Mouse (Mus musculus): ENCODE results near the gene Fam240b. TPM values are rescaled to one million over a fixed set of nuclear protein-coding genes. Genes with fewer than 3 reads are reported as not detected.
"Not testable (repeated sequence)": the region's sequence is repeated elsewhere in the genome, so short reads cannot be mapped to it uniquely, and the experiment has no call there.

The Fam240b gene
- not detected for total RNA-seq (2021)
- long read RNA-seq, experiment 1 = 0 reads
- long read RNA-seq, experiment 2 = 0 reads

DNA sequence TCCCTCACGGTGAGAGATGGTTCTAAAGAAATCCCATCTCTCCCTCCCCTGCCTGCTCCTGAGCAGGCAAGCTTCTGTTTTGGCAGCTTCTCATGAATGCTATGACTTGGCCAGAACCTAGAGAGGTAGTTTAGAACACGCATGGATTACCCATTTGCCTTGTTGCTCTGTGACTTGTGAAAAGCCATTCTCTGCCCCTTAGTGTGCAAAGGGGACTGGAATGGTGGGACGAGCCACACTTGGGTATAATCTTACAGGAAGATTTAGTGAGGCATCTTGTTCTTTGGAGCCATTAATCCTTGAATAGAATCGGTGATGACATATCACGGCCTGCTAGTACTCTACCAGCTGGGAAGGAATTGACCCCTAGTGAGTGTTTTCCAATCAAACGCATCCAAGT is at the start of gene Fam240b:
TSS of gene Fam240b (minus strand) at position 101 of the 400 bp plus-strand sequence.
- DNase-seq (ENCODE audit: low spot score in 2 of 2) = no peak

GRCm38 (mm10) chr13:64530139-64530538 is 32.5 kb upstream of the Fam240b start:
- DNase-seq (ENCODE audit: low spot score in 2 of 2) = no peak

DNA sequence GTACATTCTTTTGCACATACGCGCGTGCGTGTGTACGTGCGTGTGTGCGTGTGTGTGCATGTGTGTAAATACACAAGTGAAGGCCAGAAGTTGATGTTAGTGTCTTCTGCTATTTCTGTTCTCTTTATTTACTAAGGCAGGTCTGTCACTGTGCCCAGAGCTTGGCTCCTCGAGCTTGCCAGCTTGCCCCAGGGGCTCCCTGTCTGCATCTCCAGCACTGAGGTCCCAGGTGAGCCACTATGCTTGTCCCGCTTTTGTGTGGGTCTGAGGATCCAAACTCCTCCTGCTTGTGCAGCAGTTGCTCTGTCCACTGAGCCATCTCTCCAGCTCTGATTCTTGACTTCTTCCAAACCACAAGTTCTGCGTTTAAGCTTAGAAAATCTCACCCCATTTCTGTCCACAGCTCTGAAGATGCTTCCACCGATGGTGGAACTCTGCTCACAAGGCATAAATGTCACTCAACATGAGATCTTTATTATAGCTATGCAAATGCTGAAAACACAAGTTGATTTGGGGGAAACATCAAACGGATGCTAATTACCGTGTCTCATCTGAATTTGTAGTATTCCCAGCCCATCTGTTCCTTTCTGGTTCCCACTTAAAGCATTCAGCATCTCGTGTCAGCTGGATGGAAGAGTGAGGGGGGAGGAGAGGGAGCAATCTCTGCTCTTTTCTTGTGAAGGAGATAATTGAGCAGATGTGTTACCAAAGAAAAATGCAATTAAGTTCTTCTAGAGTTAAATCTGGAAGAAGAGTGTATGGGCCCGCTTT is 29.1 kb upstream of the Fam240b start:
- DNase-seq (ENCODE audit: low spot score in 2 of 2) = peak in 1 of 2 experiments; percentile 1

- no peak for DNase-seq (ENCODE audit: low spot score in 2 of 2)
These were observed 16.7 kb upstream of the Fam240b start for GRCm38 (mm10) chr13:64514247-64514646.

DNA sequence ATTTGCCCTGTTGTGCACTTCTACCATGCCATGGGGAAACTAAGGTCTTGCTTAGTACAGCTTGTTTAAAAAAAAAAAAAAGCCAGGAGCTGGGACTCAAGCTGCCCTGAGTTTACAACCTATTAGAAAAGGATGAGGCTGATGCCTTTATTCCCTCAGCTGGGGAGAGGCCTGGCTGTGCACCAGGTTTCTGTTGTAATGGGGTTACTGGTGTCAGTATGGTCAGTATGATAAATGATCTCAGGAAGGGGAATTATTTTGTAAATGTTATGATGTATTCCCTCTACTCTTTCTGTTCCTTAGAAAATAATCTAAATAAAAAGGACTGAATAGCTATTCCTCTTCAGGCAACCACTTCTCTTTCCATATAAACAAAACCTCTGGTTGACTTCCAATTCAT is 14.0 kb upstream of the Fam240b start:
- no peak for DNase-seq (ENCODE audit: low spot score in 2 of 2)

GRCm38 (mm10) chr13:64507361-64507760 is 9.8 kb upstream of the Fam240b start:
- no peak for DNase-seq (ENCODE audit: low spot score in 2 of 2)

- no peak for DNase-seq (ENCODE audit: low spot score in 2 of 2)
These were observed 5.2 kb upstream of the Fam240b start for GRCm38 (mm10) chr13:64502833-64503232.

DNA sequence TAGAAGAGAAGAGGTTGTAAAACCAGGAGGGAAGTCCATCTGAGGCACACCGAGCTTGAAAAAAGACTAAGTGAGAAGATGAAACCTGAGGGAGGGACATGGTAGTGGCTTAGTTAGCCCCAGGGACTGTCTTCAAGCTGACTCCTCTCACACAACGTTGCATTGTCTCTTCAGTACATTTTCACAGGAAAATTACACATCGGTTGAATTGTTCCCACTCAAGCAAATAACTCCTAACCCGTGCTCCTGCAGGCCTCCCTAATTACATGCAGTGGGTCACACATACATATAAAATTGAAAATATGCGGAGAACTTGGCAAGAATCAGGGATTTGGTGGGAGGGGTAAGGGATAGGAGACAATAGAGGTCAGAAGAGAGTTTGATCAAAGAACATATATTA is 4.0 kb downstream of the Fam240b start:
- no peak for DNase-seq (ENCODE audit: low spot score in 2 of 2)

DNA sequence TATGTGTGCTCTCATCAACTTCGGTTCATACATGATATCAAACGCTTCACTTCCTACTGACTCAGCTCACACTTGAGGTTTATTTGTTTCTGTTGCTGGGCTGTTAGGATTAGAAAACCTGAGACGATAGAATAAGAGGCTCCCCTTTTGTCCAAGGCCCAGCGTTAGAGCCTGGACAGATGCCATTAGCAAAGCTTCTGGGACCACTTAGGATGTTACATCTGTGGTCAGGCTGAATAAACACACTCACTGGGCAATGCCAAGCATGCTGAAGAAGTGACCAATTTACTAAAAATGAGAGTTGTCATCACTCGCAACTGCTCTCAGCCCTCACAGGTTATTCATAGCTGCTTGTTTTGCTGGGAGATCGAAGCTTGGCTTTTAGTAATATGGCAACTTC is 7.7 kb downstream of the Fam240b start:
- DNase-seq (ENCODE audit: low spot score in 2 of 2) = no peak

DNA sequence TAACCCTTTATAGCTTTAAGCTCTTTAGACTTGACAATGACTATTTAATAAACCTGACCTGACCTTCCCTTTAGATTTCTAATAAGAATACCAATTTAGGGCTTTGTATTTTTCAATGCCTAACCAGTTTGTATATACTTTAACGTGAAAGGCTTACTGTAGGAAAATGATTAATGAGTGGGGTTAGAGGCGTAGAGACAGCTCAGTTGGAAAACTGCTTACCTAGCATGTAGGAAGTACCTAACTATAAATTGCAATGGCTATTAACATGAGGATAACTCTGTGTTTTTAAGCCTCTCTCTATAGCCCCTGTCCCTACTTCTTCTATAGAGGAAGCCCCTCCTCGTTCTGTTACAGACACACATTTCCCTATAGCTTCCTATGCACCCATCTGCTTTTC is 17.6 kb downstream of the Fam240b start:
- DNase-seq (ENCODE audit: low spot score in 2 of 2) = no peak

DNA sequence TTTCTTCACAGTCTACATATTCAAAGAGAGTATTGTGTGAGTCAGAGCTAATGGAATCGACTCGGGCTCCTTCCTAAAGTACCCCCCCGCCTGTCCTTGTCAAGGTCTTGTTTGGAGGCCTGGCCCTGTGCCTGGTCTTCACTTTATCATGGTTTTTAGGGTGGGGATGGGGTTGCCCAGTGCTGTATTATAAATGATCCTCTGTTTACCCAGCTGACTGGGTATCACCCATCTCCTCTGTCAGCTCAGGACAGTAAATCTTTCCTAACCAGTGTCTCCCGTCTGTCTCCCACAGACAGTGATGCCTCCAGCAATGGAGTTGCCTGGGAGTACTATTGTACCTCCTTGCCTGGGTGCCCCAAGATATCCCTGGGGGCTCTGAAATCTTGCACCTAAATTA is 19.6 kb downstream of the Fam240b start:
- no peak for DNase-seq (ENCODE audit: low spot score in 2 of 2)

GRCm38 (mm10) chr13:64467886-64468285 is 29.7 kb downstream of the Fam240b start:
- no peak for DNase-seq (ENCODE audit: low spot score in 2 of 2)

DNA sequence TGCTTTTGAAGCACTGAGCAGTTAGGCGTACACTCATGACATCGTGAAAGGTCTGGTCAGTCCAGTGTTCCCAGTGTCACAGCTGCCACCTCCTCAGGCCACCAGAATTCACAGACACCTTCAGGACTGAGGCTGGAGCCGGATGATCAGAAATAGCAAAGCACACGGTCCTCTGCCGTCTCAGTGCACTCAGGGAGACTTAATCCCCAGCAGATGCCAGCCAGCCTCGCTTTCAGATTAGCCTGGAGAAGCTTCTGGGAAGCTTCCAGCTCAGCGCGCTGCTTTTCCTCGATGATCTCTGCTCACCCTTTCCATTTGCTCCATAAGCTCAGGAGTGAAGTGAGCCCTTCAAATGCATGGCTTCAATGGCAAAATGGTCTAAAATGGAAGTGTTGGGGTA is 32.4 kb downstream of the Fam240b start:
- DNase-seq (ENCODE audit: low spot score in 2 of 2) = no peak

DNA sequence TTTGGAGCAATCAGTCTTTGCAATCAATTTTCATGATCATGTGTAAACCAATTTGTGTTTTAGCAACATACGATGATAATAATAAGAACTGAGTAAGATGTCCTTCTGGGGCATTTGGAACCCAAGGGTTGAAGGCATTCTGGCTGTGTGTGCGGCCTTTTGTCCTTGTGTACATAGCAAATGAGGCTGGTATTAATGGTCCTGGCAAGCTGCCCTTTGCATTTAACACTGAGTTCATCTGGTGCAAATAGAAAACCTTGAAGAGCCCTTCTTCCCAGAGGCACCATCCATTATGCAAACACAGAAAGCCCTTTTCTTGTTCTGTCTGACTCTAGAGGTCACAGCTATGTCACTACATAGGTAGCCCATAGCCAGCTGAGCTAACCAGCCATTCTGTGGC is 35.0 kb downstream of the Fam240b start:
- DNase-seq (ENCODE audit: low spot score in 2 of 2) = no peak

DNA sequence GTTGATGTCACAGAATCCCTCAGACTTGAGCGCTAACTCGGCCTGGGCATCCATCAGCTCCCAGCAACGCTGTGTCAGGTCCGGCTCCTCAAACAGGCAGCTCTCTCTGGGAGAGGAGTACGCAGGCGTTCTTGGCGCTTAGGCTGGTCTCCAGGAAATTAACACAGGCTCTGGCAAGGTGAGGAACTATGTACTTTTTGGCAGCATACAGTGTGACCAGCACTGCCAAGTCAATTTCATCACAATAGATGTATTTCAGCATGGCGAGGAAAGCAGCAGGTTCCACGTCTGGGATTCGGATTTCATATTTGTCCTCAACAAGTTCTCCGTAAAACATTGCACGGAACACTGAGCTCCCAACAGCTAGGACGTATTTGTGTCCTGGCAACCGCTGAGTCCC is 39.4 kb downstream of the Fam240b start:
- DNase-seq (ENCODE audit: low spot score in 2 of 2) = no peak

GRCm38 (mm10) chr13:64457225-64457978 is 40.2 kb downstream of the Fam240b start:
- DNase-seq (ENCODE audit: low spot score in 2 of 2) = not testable (repeated sequence)

DNA sequence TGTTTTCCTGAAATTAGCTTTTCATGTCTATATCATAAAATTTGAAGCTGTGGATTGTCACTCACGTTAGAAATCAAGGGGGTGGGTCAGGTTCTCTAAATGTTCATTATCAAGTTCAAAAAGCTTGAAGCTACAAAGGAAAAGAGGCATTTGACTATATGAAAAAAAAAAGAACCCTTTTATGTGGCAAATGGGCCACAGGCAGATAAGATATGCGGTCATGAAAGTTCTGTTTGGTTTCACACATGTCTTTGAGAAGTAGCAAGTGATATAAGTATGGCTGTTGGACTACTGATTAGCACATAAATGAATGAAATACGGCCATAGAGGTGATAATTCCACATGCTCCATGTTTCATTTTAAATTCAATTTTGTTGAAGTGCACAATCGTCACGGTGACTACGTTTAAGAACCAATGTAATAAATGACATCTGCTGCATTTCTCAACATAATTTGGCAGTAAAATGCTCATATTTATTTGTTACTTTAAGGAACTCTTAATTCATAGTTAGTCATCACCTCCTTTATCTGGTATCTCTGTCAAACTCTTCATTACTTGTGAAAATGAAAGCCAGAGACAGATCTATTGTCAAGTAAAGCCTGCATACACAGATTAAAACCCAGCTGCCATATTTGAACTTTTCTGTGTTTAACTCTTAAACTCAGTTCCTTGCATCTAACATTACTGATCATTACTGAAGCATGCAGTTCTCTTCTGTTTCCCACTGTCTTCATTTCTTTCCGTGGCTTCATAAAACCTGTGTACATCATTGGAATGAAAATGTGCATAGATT is 47.4 kb downstream of the Fam240b start:
- DNase-seq (ENCODE audit: low spot score in 2 of 2) = no peak

GRCm38 (mm10) chr13:64448729-64449128 is 48.9 kb downstream of the Fam240b start:
- DNase-seq (ENCODE audit: low spot score in 2 of 2) = no peak

GRCm38 (mm10) chr13:64447947-64448346 is 49.6 kb downstream of the Fam240b start:
- peak in 1 of 2 experiments; percentile 16 for DNase-seq (ENCODE audit: low spot score in 2 of 2)

GRCm38 (mm10) chr13:64445254-64445920 is 52.2 kb downstream of the Fam240b start:
- DNase-seq (ENCODE audit: low spot score in 2 of 2) = no peak

- peak; percentile 61 to 72 for DNase-seq (ENCODE audit: low spot score in 2 of 2)
These were observed 54.2 kb downstream of the Fam240b start for GRCm38 (mm10) chr13:64443263-64443894.

Measured in left cerebral cortex, adult 18-20 months (tissue).